Mouse (Mus musculus): Measurements from ENCODE around the gene Gphb5. TPM values are rescaled to one million over a fixed set of nuclear protein-coding genes. Genes with fewer than 3 reads are reported as not detected.
A peak's percentile ranks its signal among the peaks of the same experiment; 100 is the strongest.

Gene Gphb5
- polyA plus RNA-seq (2015; fragmentation: Nextera tagmentation; extraction: Ambion mirVana): not detected in 2 replicates

GRCm38 (mm10) chr12:75416681-75417080 lies at the start of gene Gphb5:
Gene Gphb5 (minus strand): TSS chr12:75416781.
- no peaks in the 10 kb centered on the region for H3K9me3 ChIP-seq
- no peak within 1 kb of the TSS for H3K4me2 ChIP-seq
- H3K4me3 ChIP-seq (replicated peaks): no peak within 1 kb of the TSS
- no peaks in the 10 kb centered on the region for H3K27me3 ChIP-seq (replicated peaks)
- H3K9ac ChIP-seq: no peak within 1 kb of the TSS
- WGBS: 88% methylated on average over 4 of the region's 4 CpGs
- no peaks in the 10 kb centered on the region for H3K36me3 ChIP-seq
- no peak within 1 kb of the TSS for H3K27ac ChIP-seq
- no peaks in the 10 kb centered on the region for H3K4me1 ChIP-seq
- ATAC-seq (ENCODE audit: insufficient read depth, low FRiP score, low read depth): no peak

- H3K27ac ChIP-seq: no peak overlapping the region
- H3K4me3 ChIP-seq (replicated peaks): no peak overlapping the region
- H3K4me1 ChIP-seq: no peaks in the 10 kb centered on the region
- no peaks in the 10 kb centered on the region for H3K9me3 ChIP-seq
- no peak overlapping the region for H3K9ac ChIP-seq
- WGBS: 88% methylated on average over 7 of the region's 7 CpGs
- no peak overlapping the region for H3K4me2 ChIP-seq
- no peak for ATAC-seq (ENCODE audit: insufficient read depth, low FRiP score, low read depth)
- H3K27me3 ChIP-seq (replicated peaks): no peaks in the 10 kb centered on the region
- H3K36me3 ChIP-seq: peaks cover 12% of the 10 kb centered on the region
Measured at GRCm38 (mm10) chr12:75466206-75466605, 49.6 kb upstream of the Gphb5 start.

GRCm38 (mm10) chr12:75464016-75464769 lies 47.6 kb upstream of the Gphb5 start:
- H3K27ac ChIP-seq: no peak overlapping the region
- H3K9me3 ChIP-seq: no peaks in the 10 kb centered on the region
- 84% methylated on average over 9 of the region's 9 CpGs for WGBS
- H3K4me2 ChIP-seq: no peak overlapping the region
- H3K9ac ChIP-seq: no peak overlapping the region
- H3K27me3 ChIP-seq (replicated peaks): no peaks in the 10 kb centered on the region
- ATAC-seq (ENCODE audit: insufficient read depth, low FRiP score, low read depth): no peak
- no peaks in the 10 kb centered on the region for H3K4me1 ChIP-seq
- H3K4me3 ChIP-seq (replicated peaks): no peak overlapping the region
- H3K36me3 ChIP-seq: peaks cover 18% of the 10 kb centered on the region

- no peaks in the 10 kb centered on the region for H3K9me3 ChIP-seq
- no peaks in the 10 kb centered on the region for H3K4me1 ChIP-seq
- no peak overlapping the region for H3K4me3 ChIP-seq (replicated peaks)
- H3K9ac ChIP-seq: no peak overlapping the region
- peaks cover 14% of the 10 kb centered on the region for H3K36me3 ChIP-seq
- no peak overlapping the region for H3K4me2 ChIP-seq
- no peak overlapping the region for H3K27ac ChIP-seq
- no peak for ATAC-seq (ENCODE audit: insufficient read depth, low FRiP score, low read depth)
- 85% methylated on average over 5 of the region's 5 CpGs for WGBS
- no peaks in the 10 kb centered on the region for H3K27me3 ChIP-seq (replicated peaks)
Measured at GRCm38 (mm10) chr12:75460561-75460960, 44.0 kb upstream of the Gphb5 start.

GRCm38 (mm10) chr12:75459656-75460055 lies 43.1 kb upstream of the Gphb5 start:
- no peaks in the 10 kb centered on the region for H3K27me3 ChIP-seq (replicated peaks)
- H3K4me1 ChIP-seq: no peaks in the 10 kb centered on the region
- no peak overlapping the region for H3K9ac ChIP-seq
- no peak overlapping the region for H3K27ac ChIP-seq
- no peaks in the 10 kb centered on the region for H3K9me3 ChIP-seq
- WGBS: 88% methylated on average over 5 of the region's 5 CpGs
- H3K4me2 ChIP-seq: no peak overlapping the region
- ATAC-seq (ENCODE audit: insufficient read depth, low FRiP score, low read depth): no peak
- no peak overlapping the region for H3K4me3 ChIP-seq (replicated peaks)
- H3K36me3 ChIP-seq: peaks cover 8% of the 10 kb centered on the region

- no peaks in the 10 kb centered on the region for H3K27me3 ChIP-seq (replicated peaks)
- no peak for ATAC-seq (ENCODE audit: insufficient read depth, low FRiP score, low read depth)
- no peaks in the 10 kb centered on the region for H3K9me3 ChIP-seq
- H3K36me3 ChIP-seq: peaks cover 10% of the 10 kb centered on the region; the same call in 1 of the 2 replicates
- no peak overlapping the region for H3K27ac ChIP-seq
- H3K9ac ChIP-seq: no peak overlapping the region
- H3K4me3 ChIP-seq (replicated peaks): no peak overlapping the region
- no peaks in the 10 kb centered on the region for H3K4me1 ChIP-seq
- no peak overlapping the region for H3K4me2 ChIP-seq
- 91% methylated on average over 6 of the region's 6 CpGs for WGBS
Measured at GRCm38 (mm10) chr12:75453441-75453840, 36.9 kb upstream of the Gphb5 start.

GRCm38 (mm10) chr12:75453027-75453426 lies 36.4 kb upstream of the Gphb5 start:
- H3K4me3 ChIP-seq (replicated peaks): no peak overlapping the region
- ATAC-seq (ENCODE audit: insufficient read depth, low FRiP score, low read depth): no peak
- H3K4me1 ChIP-seq: no peaks in the 10 kb centered on the region
- no peak overlapping the region for H3K9ac ChIP-seq
- H3K36me3 ChIP-seq: peaks cover 10% of the 10 kb centered on the region; the same call in 1 of the 2 replicates
- H3K27me3 ChIP-seq (replicated peaks): no peaks in the 10 kb centered on the region
- WGBS: 82% methylated on average over 4 of the region's 4 CpGs
- no peak overlapping the region for H3K4me2 ChIP-seq
- H3K9me3 ChIP-seq: no peaks in the 10 kb centered on the region
- no peak overlapping the region for H3K27ac ChIP-seq

- WGBS: 86% methylated on average over 8 of the region's 8 CpGs
- no peak for ATAC-seq (ENCODE audit: insufficient read depth, low FRiP score, low read depth)
Measured at GRCm38 (mm10) chr12:75450592-75450991, 34.0 kb upstream of the Gphb5 start.

GRCm38 (mm10) chr12:75450011-75450410 lies 33.4 kb upstream of the Gphb5 start:
- Histone ChIP-seq H3K4me1 (no peaks in the 10 kb centered on the region), H3K4me3 (replicated peaks) (no peak overlapping the region), H3K4me2 (no peak overlapping the region), H3K36me3 (peaks cover 10% of the 10 kb centered on the region; the same call in 1 of the 2 replicates), H3K9ac (no peak overlapping the region), H3K27ac (no peak overlapping the region), H3K27me3 (replicated peaks) (no peaks in the 10 kb centered on the region), H3K9me3 (no peaks in the 10 kb centered on the region)
- WGBS: 41% methylated on average over 14 of the region's 14 CpGs
- peak; percentile 60; the same call in 1 of the 2 replicates for ATAC-seq (ENCODE audit: insufficient read depth, low FRiP score, low read depth)

More at GRCm38 (mm10) chr12:75450592-75450991, 34.0 kb upstream of the Gphb5 start:
- Histone ChIP-seq H3K4me3 (replicated peaks) (no peak overlapping the region), H3K9me3 (no peaks in the 10 kb centered on the region), H3K4me1 (no peaks in the 10 kb centered on the region), H3K27ac (no peak overlapping the region), H3K9ac (no peak overlapping the region), H3K4me2 (no peak overlapping the region), H3K36me3 (peaks cover 10% of the 10 kb centered on the region; the same call in 1 of the 2 replicates), H3K27me3 (replicated peaks) (no peaks in the 10 kb centered on the region)

GRCm38 (mm10) chr12:75449475-75449966 lies 32.9 kb upstream of the Gphb5 start:
- Histone ChIP-seq H3K36me3 (peaks cover 10% of the 10 kb centered on the region; the same call in 1 of the 2 replicates), H3K9ac (no peak overlapping the region), H3K27me3 (replicated peaks) (no peaks in the 10 kb centered on the region), H3K9me3 (no peaks in the 10 kb centered on the region), H3K27ac (no peak overlapping the region), H3K4me1 (no peaks in the 10 kb centered on the region), H3K4me3 (replicated peaks) (no peak overlapping the region), H3K4me2 (no peak overlapping the region)
- WGBS: 51% methylated on average over 6 of the region's 6 CpGs
- no peak for ATAC-seq (ENCODE audit: insufficient read depth, low FRiP score, low read depth)

GRCm38 (mm10) chr12:75448921-75449320 lies 32.3 kb upstream of the Gphb5 start:
- no peak for ATAC-seq (ENCODE audit: insufficient read depth, low FRiP score, low read depth)
- H3K27me3 ChIP-seq (replicated peaks): no peaks in the 10 kb centered on the region
- 61% methylated on average over 5 of the region's 5 CpGs for WGBS
- no peak overlapping the region for H3K4me2 ChIP-seq
- H3K4me1 ChIP-seq: no peaks in the 10 kb centered on the region
- no peak overlapping the region for H3K4me3 ChIP-seq (replicated peaks)
- H3K36me3 ChIP-seq: peaks cover 10% of the 10 kb centered on the region; the same call in 1 of the 2 replicates
- no peak overlapping the region for H3K9ac ChIP-seq
- no peak overlapping the region for H3K27ac ChIP-seq
- H3K9me3 ChIP-seq: no peaks in the 10 kb centered on the region

GRCm38 (mm10) chr12:75446245-75446644 lies 29.7 kb upstream of the Gphb5 start:
- H3K9ac ChIP-seq: no peak overlapping the region
- ATAC-seq (ENCODE audit: insufficient read depth, low FRiP score, low read depth): no peak
- H3K9me3 ChIP-seq: no peaks in the 10 kb centered on the region
- no peaks in the 10 kb centered on the region for H3K27me3 ChIP-seq (replicated peaks)
- H3K4me2 ChIP-seq: no peak overlapping the region
- H3K27ac ChIP-seq: no peak overlapping the region
- WGBS: 83% methylated on average over 7 of the region's 7 CpGs
- no peak overlapping the region for H3K4me3 ChIP-seq (replicated peaks)
- H3K4me1 ChIP-seq: no peaks in the 10 kb centered on the region
- peaks cover under 1% of the 10 kb centered on the region; the same call in 1 of the 2 replicates for H3K36me3 ChIP-seq

Measured in stomach, embryonic 15.5 days (tissue).